Mouse (Mus musculus): ENCODE measurements around the gene AI481877. TPM values are rescaled to one million over a fixed set of nuclear protein-coding genes. Genes with fewer than 3 reads are reported as not detected.

AI481877 gene
- not detected for polyA plus RNA-seq (2014; fragmentation: Illumina TruSeq; extraction: RNeasy Lipid Tissue Mini Kit (QIAGEN cat#74804); ENCODE audit: low read depth, low replicate concordance)

GRCm38 (mm10) chr4:59138507-59139033 is at the start of gene AI481877:
TSS of gene AI481877 (minus strand) at chr4:59138983.

GRCm38 (mm10) chr4:59034918-59035785 is 103.6 kb downstream of the AI481877 start, which contains the start of gene Gng10:
TSS of gene Gng10 (plus strand) at chr4:59035088.

GRCm38 (mm10) chr4:59002948-59003805 is 135.6 kb downstream of the AI481877 start, which contains the start of gene Gm20503:
TSS of gene Gm20503 (plus strand) at chr4:59003210.

GRCm38 (mm10) chr4:58994762-58995161 is 144.0 kb downstream of the AI481877 start, which contains the start of gene Dnajc25:
TSS of gene Dnajc25 (plus strand) at chr4:58995062.

Other genes with a start within 250 kb of the AI481877 start
- gene Ecpas, start 226.2 kb downstream of the AI481877 start, polyA plus RNA-seq (2014; fragmentation: Illumina TruSeq; extraction: RNeasy Lipid Tissue Mini Kit (QIAGEN cat#74804); ENCODE audit: low read depth, low replicate concordance), result 83.4 TPM
- 0.21 TPM for gene Zkscan16, start 195.4 kb downstream of the AI481877 start, polyA plus RNA-seq (2014; fragmentation: Illumina TruSeq; extraction: RNeasy Lipid Tissue Mini Kit (QIAGEN cat#74804); ENCODE audit: low read depth, low replicate concordance)
- 2.8 TPM for gene Ptgr1, start 151.9 kb downstream of the AI481877 start, polyA plus RNA-seq (2014; fragmentation: Illumina TruSeq; extraction: RNeasy Lipid Tissue Mini Kit (QIAGEN cat#74804); ENCODE audit: low read depth, low replicate concordance)
- 15.1 TPM for gene Dnajc25, start 143.9 kb downstream of the AI481877 start, polyA plus RNA-seq (2014; fragmentation: Illumina TruSeq; extraction: RNeasy Lipid Tissue Mini Kit (QIAGEN cat#74804); ENCODE audit: low read depth, low replicate concordance)
- gene Gm20503, start 135.8 kb downstream of the AI481877 start, polyA plus RNA-seq (2014; fragmentation: Illumina TruSeq; extraction: RNeasy Lipid Tissue Mini Kit (QIAGEN cat#74804); ENCODE audit: low read depth, low replicate concordance), result not detected
- gene Gng10, start 103.9 kb downstream of the AI481877 start, polyA plus RNA-seq (2014; fragmentation: Illumina TruSeq; extraction: RNeasy Lipid Tissue Mini Kit (QIAGEN cat#74804); ENCODE audit: low read depth, low replicate concordance), result 19.1 TPM
- gene Ugcg, start 50.3 kb upstream of the AI481877 start, polyA plus RNA-seq (2014; fragmentation: Illumina TruSeq; extraction: RNeasy Lipid Tissue Mini Kit (QIAGEN cat#74804); ENCODE audit: low read depth, low replicate concordance), result 10.5 TPM

All from heart, adult 10 weeks (tissue).